Mouse (Mus musculus) liver, embryonic 16.5 days (tissue): ENCODE measurements around the gene Gtf2h3. TPM values are rescaled to one million over a fixed set of nuclear protein-coding genes. Genes with fewer than 3 reads are reported as not detected.

Source experiments
- ATAC-seq: fragments of 200-750 bp; cut with Nextera tagmentation; 2 replicates; pipeline ENCODE4 v1.8.0; 2017; ENCODE audit warnings: low read depth, mild to moderate bottlenecking, moderate number of reproducible peaks, moderate library complexity
- H3K27ac ChIP-seq: fragments of 300-500 bp; sonication (generic); 2 replicates; pipeline ENCODE4 v1.5.1; 2014; ENCODE audit warnings: mild to moderate bottlenecking, low read length
- H3K27me3 ChIP-seq: fragments of 300-500 bp; sonication (generic); 2 replicates; pipeline ENCODE4 v1.6.1; 2014; ENCODE audit warnings: low read depth, low read length, mixed read lengths; ENCODE audit not compliant: control insufficient read depth, insufficient read depth
- H3K36me3 ChIP-seq: fragments of 300-500 bp; sonication (generic); 2 replicates; pipeline ENCODE4 v1.6.1; 2014; ENCODE audit warnings: mild to moderate bottlenecking; ENCODE audit not compliant: control insufficient read depth, insufficient read depth
- H3K4me1 ChIP-seq: fragments of 300-500 bp; sonication (generic); 2 replicates; pipeline ENCODE4 v1.6.1; 2014; ENCODE audit warnings: low read depth, low read length, mixed read lengths; ENCODE audit not compliant: control insufficient read depth
- H3K4me2 ChIP-seq: fragments of 300-500 bp; sonication (generic); 2 replicates; pipeline ENCODE4 v1.6.1; 2014; ENCODE audit warnings: low read depth, low read length, mixed read lengths
- H3K4me3 ChIP-seq: fragments of 300-500 bp; sonication (generic); 2 replicates; pipeline ENCODE4 v1.5.1; 2014; ENCODE audit warnings: low read depth, mild to moderate bottlenecking, low read length
- H3K9ac ChIP-seq: fragments of 300-500 bp; sonication (generic); 2 replicates; pipeline ENCODE4 v1.6.1; 2014; ENCODE audit warnings: low read depth, low read length
- H3K9me3 ChIP-seq: fragments of 300-500 bp; sonication (generic); replicated peaks from 2 replicates; pipeline ENCODE4 v1.6.1; 2016; ENCODE audit warnings: low read length; ENCODE audit not compliant: control insufficient read depth
- WGBS: fragments of 180-500 bp; shearing (Covaris S2); extraction: QIAGEN DNeasy Blood & Tissue Kit; methylation state at CpG from one replicate; pipeline ENCODE4 v1.1.7; 2014; ENCODE audit not compliant: insufficient replicate concordance; 5-methylcytosine and 5-hydroxymethylcytosine counted together
- polyA plus RNA-seq: library from polyadenylated mRNA; unstranded; fragments of >200 nt; fragmentation: Nextera tagmentation; extraction: Ambion mirVana; gene quantifications from 2 replicates; pipeline ENCODE4 v1.2.1, GENCODE M21; 2015

The Gtf2h3 gene
- polyA plus RNA-seq, 1 experiment from 2014 or later = 17.8 TPM

- peak within 1 kb of the TSS; percentile 91 for H3K4me2 ChIP-seq
- peaks cover 12% of the 10 kb centered on the region for H3K4me1 ChIP-seq
- peaks cover 17% of the 10 kb centered on the region for H3K36me3 ChIP-seq
- H3K4me3 ChIP-seq = peak within 1 kb of the TSS; percentile 83
- under 1% methylated on average over 66 of the region's 66 CpGs for WGBS
- H3K27me3 ChIP-seq = no peaks in the 10 kb centered on the region
- H3K9me3 ChIP-seq = no peaks in the 10 kb centered on the region
- H3K9ac ChIP-seq = peak within 1 kb of the TSS; percentile 74
- ATAC-seq = peak; percentile 82
- peak within 1 kb of the TSS; percentile 73 for H3K27ac ChIP-seq
Observed at GRCm38 (mm10) chr5:124552558-124553307, 26.2 kb upstream of the Gtf2h3 start, which contains the start of gene Ddx55. TSS of gene Ddx55 (plus strand) at chr5:124552864.

DNA sequence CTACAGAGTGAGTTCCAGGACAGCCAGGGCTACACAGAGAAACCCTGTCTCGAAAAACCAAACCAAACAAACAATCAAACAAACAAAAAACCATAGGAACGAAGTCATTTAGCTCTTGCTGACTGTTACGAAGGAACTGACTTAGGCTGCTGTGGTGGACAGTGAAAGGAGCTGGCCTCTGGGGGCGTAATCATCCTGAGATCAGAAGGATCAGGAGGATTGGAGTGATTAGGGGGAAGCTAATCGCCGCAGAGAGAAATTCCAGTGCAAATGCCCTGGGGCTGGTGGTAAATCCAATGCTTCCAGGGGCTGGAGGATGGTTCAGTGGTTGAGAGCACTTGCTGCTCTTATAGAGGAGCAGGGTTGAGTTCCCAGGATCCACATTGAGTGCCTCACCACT lies 25.3 kb upstream of the Gtf2h3 start:
- Histone ChIP-seq H3K9ac (peak overlapping the region; percentile 74), H3K36me3 (peaks cover 9% of the 10 kb centered on the region), H3K4me3 (peak overlapping the region; percentile 83), H3K27me3 (no peaks in the 10 kb centered on the region), H3K9me3 (no peaks in the 10 kb centered on the region), H3K27ac (no peak overlapping the region), H3K4me1 (peaks cover 12% of the 10 kb centered on the region), H3K4me2 (peak overlapping the region; percentile 91)
- no peak for ATAC-seq
- WGBS = 63% methylated on average over 6 of the region's 6 CpGs

GRCm38 (mm10) chr5:124555145-124555544 lies 23.8 kb upstream of the Gtf2h3 start:
- Histone ChIP-seq H3K9me3 (no peaks in the 10 kb centered on the region), H3K36me3 (peaks cover 10% of the 10 kb centered on the region), H3K4me2 (no peak overlapping the region), H3K27me3 (no peaks in the 10 kb centered on the region), H3K4me3 (no peak overlapping the region), H3K4me1 (peaks cover 12% of the 10 kb centered on the region), H3K9ac (no peak overlapping the region), H3K27ac (no peak overlapping the region)
- WGBS = 76% methylated on average over 1 of the region's 1 CpGs
- ATAC-seq = no peak

DNA sequence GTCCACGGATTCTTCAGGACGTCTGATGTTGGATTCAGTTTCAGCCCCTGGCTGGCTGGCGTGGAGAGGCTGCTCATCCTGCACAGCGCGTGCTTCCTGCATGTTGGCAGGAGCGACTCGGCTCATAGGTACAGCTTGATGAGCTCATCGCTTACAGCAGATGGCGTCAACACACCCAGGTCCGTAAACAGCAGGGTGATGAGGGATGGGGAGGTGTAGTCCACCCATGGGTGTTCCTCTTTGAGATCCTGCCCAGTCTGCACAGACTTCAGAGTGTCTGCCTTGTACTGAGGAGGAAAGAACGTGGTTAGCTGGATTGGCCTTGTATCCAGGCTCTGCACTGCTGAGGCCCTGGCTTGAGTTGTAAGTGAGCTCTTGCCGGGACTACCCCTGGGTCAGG lies 7.9 kb upstream of the Gtf2h3 start:
- WGBS = 74% methylated on average over 12 of the region's 12 CpGs
- peaks cover 55% of the 10 kb centered on the region for H3K36me3 ChIP-seq

GRCm38 (mm10) chr5:124575467-124575866 lies 3.5 kb upstream of the Gtf2h3 start:
- WGBS = 75% methylated on average over 7 of the region's 7 CpGs
- H3K36me3 ChIP-seq = peaks cover 43% of the 10 kb centered on the region
- ATAC-seq = no peak

More for the DNA sequence above, 7.9 kb upstream of the Gtf2h3 start:
- no peak for ATAC-seq
- H3K9ac ChIP-seq = no peak overlapping the region
- H3K27me3 ChIP-seq = no peaks in the 10 kb centered on the region
- no peaks in the 10 kb centered on the region for H3K9me3 ChIP-seq
- no peak overlapping the region for H3K4me2 ChIP-seq
- no peak overlapping the region for H3K4me3 ChIP-seq
- no peaks in the 10 kb centered on the region for H3K4me1 ChIP-seq
- no peak overlapping the region for H3K27ac ChIP-seq

DNA sequence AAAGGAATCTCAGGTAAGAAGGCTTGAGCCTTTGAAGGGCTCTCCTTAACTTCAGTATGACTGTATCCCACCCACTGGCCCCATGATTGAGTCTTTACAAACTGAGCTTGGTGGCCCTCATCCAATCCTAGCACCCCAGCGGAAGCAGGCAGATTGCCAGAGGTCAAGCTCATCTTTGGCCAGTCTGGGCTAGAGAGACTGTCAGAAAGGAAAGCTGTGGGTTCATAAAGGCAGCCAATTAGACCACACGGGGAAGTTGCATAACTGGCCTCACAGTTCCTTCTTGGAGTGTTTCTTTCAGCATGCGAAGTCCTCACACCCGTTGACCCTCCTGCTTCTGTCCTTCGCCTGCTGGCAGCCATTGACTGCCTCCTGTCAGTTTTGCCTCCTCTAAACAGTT lies 3.6 kb downstream of the Gtf2h3 start:
- Histone ChIP-seq H3K4me2 (no peak overlapping the region), H3K4me1 (peaks cover 18% of the 10 kb centered on the region), H3K27me3 (no peaks in the 10 kb centered on the region), H3K4me3 (no peak overlapping the region), H3K9me3 (no peaks in the 10 kb centered on the region), H3K27ac (no peak overlapping the region), H3K9ac (no peak overlapping the region), H3K36me3 (peaks cover 3% of the 10 kb centered on the region; the same call in 1 of the 2 replicates)
- no peak for ATAC-seq
- 44% methylated on average over 5 of the region's 5 CpGs for WGBS

More at GRCm38 (mm10) chr5:124575467-124575866, 3.5 kb upstream of the Gtf2h3 start:
- H3K9me3 ChIP-seq = no peaks in the 10 kb centered on the region
- H3K27ac ChIP-seq = no peak overlapping the region
- H3K9ac ChIP-seq = no peak overlapping the region
- no peaks in the 10 kb centered on the region for H3K27me3 ChIP-seq
- peaks cover 15% of the 10 kb centered on the region for H3K4me1 ChIP-seq
- H3K4me2 ChIP-seq = no peak overlapping the region
- no peak overlapping the region for H3K4me3 ChIP-seq

DNA sequence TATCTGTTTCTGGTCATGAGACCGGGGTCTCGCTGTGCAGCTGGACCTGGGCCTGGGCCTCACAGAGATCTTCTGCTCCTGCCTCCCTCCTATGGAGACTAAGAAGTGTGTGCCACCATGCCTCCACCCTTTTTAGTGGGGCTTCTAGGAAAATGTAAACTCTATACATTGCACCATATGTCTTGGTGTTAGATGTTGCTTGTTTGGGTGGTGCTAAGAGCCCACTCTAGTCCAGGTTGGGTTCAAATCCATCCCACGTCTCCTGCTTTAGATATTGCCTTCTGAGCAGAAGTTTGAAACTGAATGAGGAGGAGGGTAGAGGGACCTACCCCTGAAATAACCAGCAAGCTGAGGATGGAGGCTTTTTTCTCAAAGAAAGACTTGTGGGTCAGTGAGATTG lies 13.8 kb downstream of the Gtf2h3 start:
- Histone ChIP-seq H3K9me3 (no peaks in the 10 kb centered on the region), H3K4me1 (no peaks in the 10 kb centered on the region), H3K9ac (no peak overlapping the region), H3K36me3 (peaks cover 11% of the 10 kb centered on the region), H3K27me3 (no peaks in the 10 kb centered on the region), H3K4me2 (no peak overlapping the region), H3K4me3 (no peak overlapping the region), H3K27ac (no peak overlapping the region)
- ATAC-seq = no peak
- 83% methylated on average over 3 of the region's 3 CpGs for WGBS

GRCm38 (mm10) chr5:124598224-124599174 lies 19.6 kb downstream of the Gtf2h3 start:
- WGBS = 9% methylated on average over 30 of the region's 30 CpGs
- peak overlapping the region; percentile 84 for H3K4me2 ChIP-seq
- no peaks in the 10 kb centered on the region for H3K9me3 ChIP-seq
- no peak overlapping the region for H3K27ac ChIP-seq
- ATAC-seq = peak; percentile 97
- H3K4me3 ChIP-seq = peak overlapping the region; percentile 69
- peaks cover 3% of the 10 kb centered on the region; the same call in 1 of the 2 replicates for H3K36me3 ChIP-seq
- peaks cover 7% of the 10 kb centered on the region for H3K4me1 ChIP-seq
- peak overlapping the region; percentile 50; the same call in 1 of the 2 replicates for H3K9ac ChIP-seq
- no peaks in the 10 kb centered on the region for H3K27me3 ChIP-seq
